Mouse (Mus musculus) c-Kit-negative CD71-positive TER-119-positive erythroid progenitor cells, embryonic 14.5 days (primary cell): ENCODE measurements around the gene Rhobtb1.

Experiments
- DNase-seq: peaks from one replicate; pipeline ENCODE4 v3.0.0-alpha.2; 2013; ENCODE audit warnings: low read depth, low spot score

Gene Rhobtb1

GRCm38 (mm10) chr10:69151045-69151444 is at the start of gene Rhobtb1:
TSS of gene Rhobtb1 (plus strand) at chr10:69151434.
- DNase-seq: no peak

GRCm38 (mm10) chr10:69101988-69102387 is 49.2 kb upstream of the Rhobtb1 start:
- no peak for DNase-seq

- no peak for DNase-seq
Measured at GRCm38 (mm10) chr10:69104143-69104882, 46.9 kb upstream of the Rhobtb1 start.

DNA sequence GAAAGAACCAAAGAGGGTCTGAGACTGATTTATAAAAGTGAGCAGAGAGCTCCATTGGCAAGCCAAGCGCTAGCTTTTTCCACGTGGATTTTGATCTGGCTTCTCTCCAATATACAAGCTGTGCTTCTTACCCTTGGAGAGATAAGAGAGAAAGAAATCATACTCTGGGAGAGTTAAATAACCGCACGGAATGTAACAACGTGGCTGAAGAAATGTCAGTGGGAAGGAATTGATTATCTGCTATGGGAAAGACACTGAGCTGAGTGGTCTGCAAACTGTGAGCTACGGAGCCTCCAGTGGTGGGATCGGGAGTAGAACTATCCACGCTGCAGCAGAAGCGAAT is 46.4 kb upstream of the Rhobtb1 start:
- DNase-seq: no peak

GRCm38 (mm10) chr10:69106796-69107195 is 44.4 kb upstream of the Rhobtb1 start:
- DNase-seq: no peak

GRCm38 (mm10) chr10:69107253-69107652 is 44.0 kb upstream of the Rhobtb1 start:
- DNase-seq: no peak

DNA sequence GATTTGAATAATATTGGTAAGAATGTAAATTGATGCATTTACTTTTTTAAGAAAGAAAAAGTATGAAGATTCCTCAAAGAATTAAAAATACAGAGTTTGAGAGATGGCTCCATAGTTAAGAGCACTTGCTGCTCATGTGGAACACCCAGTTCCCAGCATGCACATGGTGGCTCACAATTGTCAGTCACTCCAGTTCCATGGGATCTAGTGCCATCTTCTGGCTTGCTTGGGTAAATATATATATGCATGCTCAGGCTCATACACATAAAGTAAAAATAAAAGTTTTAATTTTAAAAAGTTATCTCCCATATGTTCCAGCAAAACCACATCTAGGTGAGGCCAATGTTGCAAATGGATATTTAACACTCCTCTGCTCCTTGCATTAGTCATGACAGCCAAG is 36.9 kb upstream of the Rhobtb1 start:
- no peak for DNase-seq

DNA sequence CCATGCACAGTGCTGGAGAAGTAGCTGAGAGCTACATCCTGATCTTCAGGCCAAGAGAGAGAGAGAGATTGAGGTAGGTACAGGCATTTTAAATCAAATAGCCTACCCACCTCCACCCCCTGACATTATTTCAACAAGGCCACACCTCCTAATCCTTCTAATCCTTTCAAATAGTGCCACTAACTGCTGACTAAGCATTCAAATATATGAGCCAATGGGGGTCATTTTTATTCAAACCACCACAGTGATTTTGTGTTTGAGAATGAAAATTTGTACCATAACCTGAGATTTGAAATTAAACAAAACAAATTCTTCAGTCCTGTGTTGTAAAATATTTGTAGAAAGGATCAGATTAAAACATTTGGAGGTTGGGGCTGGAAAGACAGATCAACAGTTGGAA is 33.2 kb upstream of the Rhobtb1 start:
- no peak for DNase-seq

GRCm38 (mm10) chr10:69118893-69119292 is 32.3 kb upstream of the Rhobtb1 start:
- no peak for DNase-seq

DNA sequence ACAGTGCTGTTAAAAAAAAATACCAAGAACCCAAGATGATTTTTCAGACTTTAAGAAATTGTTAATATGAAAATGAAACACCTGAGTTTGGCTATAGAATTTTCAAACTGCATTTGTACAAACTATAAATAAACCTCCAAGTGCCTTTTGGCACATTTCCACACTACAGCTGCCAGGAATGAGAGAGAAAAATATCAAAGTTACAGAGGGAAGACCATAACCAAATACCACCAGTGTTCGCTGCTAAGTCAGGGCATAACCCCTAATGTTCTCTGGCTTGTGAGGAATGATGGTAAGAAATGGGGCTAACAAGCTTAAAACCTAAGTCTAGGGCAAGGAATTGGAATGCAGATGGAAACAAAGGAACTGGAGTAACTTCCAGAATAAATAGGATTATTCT is 31.8 kb upstream of the Rhobtb1 start:
- DNase-seq: no peak

DNA sequence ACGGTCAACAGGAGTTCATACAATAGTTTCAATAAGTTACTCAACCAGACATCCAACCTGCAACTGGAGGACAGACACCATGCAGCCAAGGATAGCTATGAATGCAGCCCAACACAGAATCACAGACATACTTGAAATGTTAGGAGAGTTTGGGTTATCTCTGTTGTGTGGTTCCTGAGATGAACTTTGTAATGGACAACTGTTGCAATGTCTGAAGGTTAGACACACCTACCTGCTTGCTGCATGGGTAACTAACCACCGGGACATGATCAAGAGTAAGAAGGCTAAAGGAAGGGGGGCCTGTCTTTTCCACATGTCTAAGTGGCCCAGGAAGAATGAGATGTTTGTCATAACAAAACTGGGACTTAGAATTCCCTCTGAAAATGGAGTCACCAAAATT is 24.7 kb upstream of the Rhobtb1 start:
- no peak for DNase-seq

GRCm38 (mm10) chr10:69128531-69128930 is 22.7 kb upstream of the Rhobtb1 start:
- DNase-seq: no peak

GRCm38 (mm10) chr10:69130613-69131012 is 20.6 kb upstream of the Rhobtb1 start:
- DNase-seq: no peak

DNA sequence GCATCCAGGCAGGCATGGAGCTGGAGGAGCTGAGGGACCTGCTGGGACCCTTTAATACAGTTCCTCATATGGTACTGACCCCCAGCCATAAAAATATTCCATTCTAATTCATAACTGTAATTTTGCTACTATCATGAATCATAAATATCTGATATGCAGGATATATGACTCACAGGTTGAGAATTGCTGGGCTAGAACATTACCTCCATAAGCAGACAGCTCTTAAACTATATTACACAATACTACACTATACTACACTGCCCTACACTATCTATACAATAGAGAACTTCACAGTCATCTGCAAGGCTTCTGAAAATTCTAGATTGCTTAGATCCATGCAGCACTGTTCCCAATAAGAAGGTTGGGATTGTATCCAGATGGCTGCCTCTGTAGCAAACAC is 16.9 kb upstream of the Rhobtb1 start:
- DNase-seq: no peak

GRCm38 (mm10) chr10:69136241-69136828 is 14.9 kb upstream of the Rhobtb1 start:
- DNase-seq: no peak

- no peak for DNase-seq
Measured at GRCm38 (mm10) chr10:69149252-69149651, 2.0 kb upstream of the Rhobtb1 start.

GRCm38 (mm10) chr10:69152971-69153370 is 1.7 kb downstream of the Rhobtb1 start:
- no peak for DNase-seq

- no peak for DNase-seq
Measured at GRCm38 (mm10) chr10:69155428-69156175, 4.4 kb downstream of the Rhobtb1 start.

- no peak for DNase-seq
Measured at GRCm38 (mm10) chr10:69156462-69156861, 5.2 kb downstream of the Rhobtb1 start.

- no peak for DNase-seq
Measured at GRCm38 (mm10) chr10:69157471-69157870, 6.2 kb downstream of the Rhobtb1 start.

DNA sequence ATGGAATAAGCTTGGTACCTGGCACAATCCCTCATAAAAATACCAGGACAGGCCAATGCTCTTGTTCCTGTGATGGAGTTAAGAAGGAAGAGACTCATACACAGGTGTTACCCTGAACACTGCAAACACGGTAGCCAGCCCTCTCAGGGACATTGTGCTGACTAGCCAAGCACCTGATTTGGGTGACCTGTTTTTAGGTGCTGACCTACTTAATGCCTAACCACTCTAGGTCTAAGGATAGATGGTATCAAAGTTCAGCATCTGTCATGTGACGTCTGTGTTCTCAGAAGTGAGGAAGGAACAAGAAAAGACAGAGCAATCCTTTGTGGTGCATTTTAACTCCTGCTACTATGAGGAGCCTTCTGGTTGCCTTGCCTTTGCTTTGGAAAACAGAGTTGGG is 9.6 kb downstream of the Rhobtb1 start:
- DNase-seq: no peak

GRCm38 (mm10) chr10:69161503-69161902 is 10.3 kb downstream of the Rhobtb1 start:
- DNase-seq: no peak

DNA sequence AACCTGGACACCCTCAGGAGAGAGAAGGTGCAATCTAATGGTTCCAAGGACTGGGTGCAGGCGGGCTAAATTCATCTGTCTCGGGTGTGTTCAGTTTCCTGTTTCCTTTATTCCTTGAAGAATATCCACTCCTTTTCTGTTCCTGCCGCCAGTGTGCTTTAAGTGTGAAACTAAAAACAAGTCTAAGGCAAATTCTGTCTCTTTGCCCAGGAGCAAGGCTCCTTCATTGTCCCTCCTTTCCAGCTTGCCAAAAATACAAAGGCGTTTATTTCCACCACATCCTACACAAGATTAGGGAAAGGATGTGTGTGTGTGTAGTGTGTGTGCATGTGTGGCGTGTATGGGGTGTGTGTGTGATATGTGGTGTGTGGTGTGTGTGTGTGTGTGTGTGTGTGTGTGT is 11.3 kb downstream of the Rhobtb1 start:
- DNase-seq: no peak
